In genomic region chr7:112023601-112024445, GRCm38 (mm10) we compare ENCODE assay signal across 8 mouse cellular contexts. TPM values are rescaled to one million over a fixed set of nuclear protein-coding genes. Genes with fewer than 3 reads are reported as not detected.
DNase-seq lines count a peak whose midpoint lies in the region; ATAC-seq and TF ChIP-seq lines count a peak whose summit lies in the region.

No protein-coding gene starts in this region.

- peak; percentile 28 to 31 for DNase-seq in kidney, adult 8-10 months
- DNase-seq in kidney, postnatal 10 days = no peak
- peak; percentile 43 for DNase-seq in heart, postnatal 0 days (ENCODE audit: low spot score)
- DNase-seq in liver, embryonic 13.5 days = peak; percentile 54
- no peak for DNase-seq in right cerebral cortex, postnatal 36 days (ENCODE audit: low spot score in 2 of 2)

- no peak for TF ChIP-seq EP300 in ES-Bruce4 (IDR thresholded peaks at IDR 0.05; ENCODE audit: insufficient read depth, low read depth, low read length)
- TF ChIP-seq EP300 in heart, postnatal 0 days (IDR thresholded peaks at IDR 0.05; ENCODE audit: low read depth) = no peak

- WGBS in heart, postnatal 0 days = 0% methylated on average over 57 of the region's 58 CpGs
- under 1% methylated on average over 58 of the region's 58 CpGs for WGBS in liver, embryonic 13.5 days (ENCODE audit: insufficient replicate concordance)
- WGBS in neural tube, embryonic 14.5 days = under 1% methylated on average over 58 of the region's 58 CpGs

- H3K9ac ChIP-seq in ES-Bruce4 (ENCODE audit: low read depth, poor library complexity, severe bottlenecking) = peak overlapping the region; percentile 94
- H3K9ac ChIP-seq in heart, postnatal 0 days (replicated peaks; ENCODE audit: low read depth, low read length) = peak overlapping the region; percentile 100
- peak overlapping the region; percentile 98 for H3K9ac ChIP-seq in liver, embryonic 13.5 days
- H3K9ac ChIP-seq in neural tube, embryonic 14.5 days (replicated peaks; ENCODE audit: low read depth, low read length) = peak overlapping the region; percentile 84

- H3K4me1 ChIP-seq in ES-Bruce4 (ENCODE audit: control insufficient read depth, insufficient read depth, low read length) = peaks cover 2% of the 10 kb centered on the region
- H3K4me1 ChIP-seq in heart, postnatal 0 days (ENCODE audit: control insufficient read depth, insufficient read depth) = peaks cover 43% of the 10 kb centered on the region
- peaks cover 42% of the 10 kb centered on the region for H3K4me1 ChIP-seq in liver, embryonic 13.5 days (replicated peaks)
- peaks cover 28% of the 10 kb centered on the region for H3K4me1 ChIP-seq in neural tube, embryonic 14.5 days (ENCODE audit: control insufficient read depth, insufficient read depth, low read length)

- TF ChIP-seq POLR2A in ES-Bruce4 (IDR thresholded peaks at IDR 0.05; ENCODE audit: insufficient read depth, low read length) = no peak

- peak overlapping the region; percentile 90 for H3K4me3 ChIP-seq in ES-Bruce4 (ENCODE audit: low read depth, low read length)
- H3K4me3 ChIP-seq in heart, postnatal 0 days (ENCODE audit: low read depth, low read length) = peak overlapping the region; percentile 100
- H3K4me3 ChIP-seq in liver, embryonic 13.5 days (replicated peaks) = peak overlapping the region; percentile 95
- peak overlapping the region; percentile 61 for H3K4me3 ChIP-seq in neural tube, embryonic 14.5 days (ENCODE audit: low read depth, low read length)

- H3K36me3 ChIP-seq in ES-Bruce4 (ENCODE audit: control insufficient read depth, insufficient read depth, low read length, poor library complexity, severe bottlenecking) = no peaks in the 10 kb centered on the region; the same call in 1 of the 2 replicates
- no peaks in the 10 kb centered on the region for H3K36me3 ChIP-seq in heart, postnatal 0 days (replicated peaks; ENCODE audit: control insufficient read depth, insufficient read depth, low read length)
- H3K36me3 ChIP-seq in liver, embryonic 13.5 days = no peaks in the 10 kb centered on the region
- H3K36me3 ChIP-seq in neural tube, embryonic 14.5 days (ENCODE audit: control insufficient read depth, insufficient read depth, low read length) = no peaks in the 10 kb centered on the region

- H3K27ac ChIP-seq in ES-Bruce4 (ENCODE audit: insufficient read depth, low read length) = no peak overlapping the region
- H3K27ac ChIP-seq in heart, postnatal 0 days (ENCODE audit: low read depth) = peak overlapping the region; percentile 100
- H3K27ac ChIP-seq in liver, embryonic 13.5 days = peak overlapping the region; percentile 93
- peak overlapping the region; percentile 92 for H3K27ac ChIP-seq in neural tube, embryonic 14.5 days (ENCODE audit: low read depth, low read length)

- H3K27me3 ChIP-seq in ES-Bruce4 (ENCODE audit: control insufficient read depth, insufficient read depth, low read length, poor library complexity, severe bottlenecking) = no peaks in the 10 kb centered on the region; the same call in 1 of the 2 replicates
- no peaks in the 10 kb centered on the region for H3K27me3 ChIP-seq in heart, postnatal 0 days (ENCODE audit: control insufficient read depth, insufficient read depth, low read length)
- no peaks in the 10 kb centered on the region for H3K27me3 ChIP-seq in liver, embryonic 13.5 days
- no peaks in the 10 kb centered on the region for H3K27me3 ChIP-seq in neural tube, embryonic 14.5 days (ENCODE audit: control insufficient read depth, insufficient read depth, low read length)

- H3K9me3 ChIP-seq in ES-Bruce4 (replicated peaks; ENCODE audit: control insufficient read depth, insufficient read depth, low read length, poor library complexity, severe bottlenecking) = no peaks in the 10 kb centered on the region
- no peaks in the 10 kb centered on the region for H3K9me3 ChIP-seq in heart, postnatal 0 days (replicated peaks; ENCODE audit: control insufficient read depth, low read length)
- no peaks in the 10 kb centered on the region for H3K9me3 ChIP-seq in liver, embryonic 13.5 days (replicated peaks)
- H3K9me3 ChIP-seq in neural tube, embryonic 14.5 days (ENCODE audit: control insufficient read depth, low read length) = no peaks in the 10 kb centered on the region

- TF ChIP-seq CTCF in ES-Bruce4 (IDR thresholded peaks at IDR 0.05; ENCODE audit: low read depth, low read length) = no peak
- no peak for TF ChIP-seq CTCF in heart, postnatal 0 days (IDR thresholded peaks at IDR 0.05; ENCODE audit: low read depth)

- peak; percentile 30 for ATAC-seq in common myeloid progenitor, adult 5-6 weeks (replicated peaks; ENCODE audit: low read depth, poor library complexity, severe bottlenecking)
- ATAC-seq in heart, postnatal 0 days (ENCODE audit: insufficient read depth, low read depth) = peak; percentile 67
- peak; percentile 83 for ATAC-seq in liver, embryonic 13.5 days (ENCODE audit: low read depth)
- peak; percentile 69; the same call in 1 of the 2 replicates for ATAC-seq in neural tube, embryonic 14.5 days (ENCODE audit: low read depth)

- H3K4me2 ChIP-seq in heart, postnatal 0 days (ENCODE audit: low read depth, low read length) = peak overlapping the region; percentile 74
- H3K4me2 ChIP-seq in liver, embryonic 13.5 days = peak overlapping the region; percentile 91
- peak overlapping the region; percentile 57 for H3K4me2 ChIP-seq in neural tube, embryonic 14.5 days (ENCODE audit: low read depth, low read length)

RNA-seq across cellular contexts. Expression of gene Usp47, which starts 0.5 kb away (rescaled TPM):
- polyA plus RNA-seq in ES-Bruce4 (2011; ENCODE audit: insufficient read depth, insufficient read length, low read depth, missing spikeins) = 61.7 and 63.3 TPM in 2 replicates
- 115 and 125 TPM in 2 replicates for total RNA-seq in common myeloid progenitor, adult 5-6 weeks (2017)
- 44.0 and 58.0 TPM in 2 replicates for total RNA-seq in heart, postnatal 0 days (2014; rRNA removed; ENCODE audit: low replicate concordance)
- polyA plus RNA-seq in heart, postnatal 0 days (2015; fragmentation: Nextera tagmentation; extraction: Ambion mirVana) = 34.1 and 39.6 TPM in 2 replicates
- polyA plus RNA-seq in liver, embryonic 13.5 days (2015; fragmentation: Nextera tagmentation; extraction: Ambion mirVana) = 20.4 and 26.5 TPM in 2 replicates
- polyA plus RNA-seq in neural tube, embryonic 14.5 days (2014; fragmentation: Nextera tagmentation; extraction: Ambion mirVana) = 86.2 and 106 TPM in 2 replicates

Comparison
In these comparisons a context has a peak if more than half of its experiments do, and no peak if none do; other contexts are left out.
1. DNase-seq: peak in kidney, adult 8-10 months (2 of 2), heart, postnatal 0 days (single experiment) and liver, embryonic 13.5 days (single experiment); none in kidney, postnatal 10 days (single experiment) and right cerebral cortex, postnatal 36 days (0 of 2).
2. ATAC-seq: peak in every context shown above with its lines; median percentile 83 in liver, embryonic 13.5 days; 69 in neural tube, embryonic 14.5 days; 67 in heart, postnatal 0 days; 30 in common myeloid progenitor, adult 5-6 weeks.
3. Peak in every context shown above with its lines, with median percentiles within 50 percentile points of each other: H3K4me3 ChIP-seq, H3K9ac ChIP-seq and H3K4me2 ChIP-seq.